Comparison of ENCODE assay signal across 8 mouse cellular contexts in genomic region chr13:21240788-21241187, GRCm38 (mm10). TPM values are rescaled to one million over a fixed set of nuclear protein-coding genes. Genes with fewer than 3 reads are reported as not detected.
A peak's percentile ranks its signal among the peaks of the same experiment; 100 is the strongest.
DNase-seq lines count a peak whose midpoint lies in the region; ATAC-seq and TF ChIP-seq lines count a peak whose summit lies in the region.

No protein-coding gene starts in this region.

- DNase-seq in cerebellum, postnatal 10 days, result peak; percentile 33 to 45
- no peak for DNase-seq in cerebellum, adult 11 months
- peak; percentile 92 for DNase-seq in midbrain, embryonic 11.5 days (ENCODE audit: low spot score, missing footprints)
- peak; percentile 69 for DNase-seq in embryonic facial prominence, embryonic 11.5 days (ENCODE audit: low spot score)
- DNase-seq in mesoderm, embryonic 11.5 days (ENCODE audit: low read depth, low spot score), result peak; percentile 76
- no peak for DNase-seq in ovary, adult 18-20 months (ENCODE audit: low spot score)
- no peak for DNase-seq in lung, adult 2 months

- TF ChIP-seq CTCF in lung, adult 2 months (IDR thresholded peaks at IDR 0.05; ENCODE audit: insufficient read depth, low read length), result no peak

- H3K9ac ChIP-seq in midbrain, embryonic 11.5 days (ENCODE audit: low read length), result no peak overlapping the region
- no peak overlapping the region for H3K9ac ChIP-seq in midbrain, embryonic 13.5 days (replicated peaks)
- H3K9ac ChIP-seq in embryonic facial prominence, embryonic 11.5 days (replicated peaks; ENCODE audit: low read length), result no peak overlapping the region

- H3K4me3 ChIP-seq in midbrain, embryonic 11.5 days (ENCODE audit: low read depth, low read length), result no peak overlapping the region
- no peak overlapping the region for H3K4me3 ChIP-seq in midbrain, embryonic 13.5 days (replicated peaks)
- no peak overlapping the region for H3K4me3 ChIP-seq in embryonic facial prominence, embryonic 11.5 days (ENCODE audit: low read depth, low read length)
- H3K4me3 ChIP-seq in lung, adult 2 months (replicated peaks; ENCODE audit: extremely low read depth, low read depth, low read length), result no peak overlapping the region

- H3K36me3 ChIP-seq in midbrain, embryonic 11.5 days (ENCODE audit: control insufficient read depth, insufficient read depth, low read length), result no peaks in the 10 kb centered on the region
- no peaks in the 10 kb centered on the region for H3K36me3 ChIP-seq in midbrain, embryonic 13.5 days
- H3K36me3 ChIP-seq in embryonic facial prominence, embryonic 11.5 days (replicated peaks; ENCODE audit: control insufficient read depth, insufficient read depth, low read depth, low read length), result no peaks in the 10 kb centered on the region

- 9% methylated on average over 7 of the region's 7 CpGs for WGBS in midbrain, embryonic 11.5 days
- WGBS in midbrain, embryonic 13.5 days, result 8% methylated on average over 7 of the region's 7 CpGs
- WGBS in embryonic facial prominence, embryonic 11.5 days, result 7% methylated on average over 7 of the region's 7 CpGs
- WGBS in lung, adult 2 months, result 27% methylated on average over 7 of the region's 7 CpGs

- H3K4me2 ChIP-seq in midbrain, embryonic 11.5 days, result no peak overlapping the region
- no peak overlapping the region for H3K4me2 ChIP-seq in midbrain, embryonic 13.5 days (replicated peaks)
- no peak overlapping the region for H3K4me2 ChIP-seq in embryonic facial prominence, embryonic 11.5 days (ENCODE audit: low read depth, low read length)

- no peak overlapping the region for H3K27ac ChIP-seq in midbrain, embryonic 11.5 days (ENCODE audit: low read depth, low read length)
- no peak overlapping the region for H3K27ac ChIP-seq in midbrain, embryonic 13.5 days
- H3K27ac ChIP-seq in embryonic facial prominence, embryonic 11.5 days (replicated peaks; ENCODE audit: low read depth, low read length), result no peak overlapping the region

- ATAC-seq in midbrain, embryonic 11.5 days (ENCODE audit: low FRiP score), result no peak
- no peak for ATAC-seq in midbrain, embryonic 13.5 days
- no peak; the same call in 1 of the 2 replicates for ATAC-seq in embryonic facial prominence, embryonic 11.5 days (replicated peaks; ENCODE audit: insufficient number of reproducible peaks, low FRiP score, low TSS enrichment, low read depth)

- peaks cover 4% of the 10 kb centered on the region for H3K27me3 ChIP-seq in midbrain, embryonic 11.5 days (ENCODE audit: control insufficient read depth, insufficient read depth, low read length)
- peaks cover 23% of the 10 kb centered on the region for H3K27me3 ChIP-seq in midbrain, embryonic 13.5 days
- no peaks in the 10 kb centered on the region; the same call in 1 of the 2 replicates for H3K27me3 ChIP-seq in embryonic facial prominence, embryonic 11.5 days (ENCODE audit: control insufficient read depth, insufficient read depth, low read length)

- H3K9me3 ChIP-seq in midbrain, embryonic 11.5 days (ENCODE audit: control insufficient read depth, low read length), result no peaks in the 10 kb centered on the region
- H3K9me3 ChIP-seq in midbrain, embryonic 13.5 days, result no peaks in the 10 kb centered on the region
- H3K9me3 ChIP-seq in embryonic facial prominence, embryonic 11.5 days (replicated peaks; ENCODE audit: control insufficient read depth, low read length), result no peaks in the 10 kb centered on the region

- no peak for TF ChIP-seq POLR2A in lung, adult 2 months (IDR thresholded peaks at IDR 0.05; ENCODE audit: borderline replicate concordance, extremely low read depth, low read depth, low read length)

- 0 out of 2 replicates have a peak, but pooled peaks cover 2% of the 10 kb centered on the region for H3K4me1 ChIP-seq in midbrain, embryonic 11.5 days (ENCODE audit: control insufficient read depth, insufficient read depth, low read length)
- no peaks in the 10 kb centered on the region for H3K4me1 ChIP-seq in midbrain, embryonic 13.5 days (replicated peaks)
- no peaks in the 10 kb centered on the region; the same call in 1 of the 2 replicates for H3K4me1 ChIP-seq in embryonic facial prominence, embryonic 11.5 days (ENCODE audit: control insufficient read depth, insufficient read depth, low read length)
- no peaks in the 10 kb centered on the region for H3K4me1 ChIP-seq in lung, adult 2 months (ENCODE audit: control insufficient read depth, insufficient read depth, low read length)

RNA-seq across cellular contexts. Expression of gene Gpx5, which starts 51.7 kb away (rescaled TPM):
- not detected in 2 replicates for polyA plus RNA-seq in midbrain, embryonic 11.5 days (2014; fragmentation: Nextera tagmentation; extraction: Ambion mirVana)
- not detected in 2 replicates for polyA plus RNA-seq in midbrain, embryonic 13.5 days (2015; fragmentation: Nextera tagmentation; extraction: Ambion mirVana)
- not detected in 2 replicates for polyA plus RNA-seq in embryonic facial prominence, embryonic 11.5 days (2014; fragmentation: Nextera tagmentation; extraction: Ambion mirVana)
- polyA plus RNA-seq in lung, adult 2 months (2012; rRNA removed), result not detected in 2 replicates

Comparison
In these comparisons a context has a peak if more than half of its experiments do, and no peak if none do; other contexts are left out.
1. DNase-seq: peak in cerebellum, postnatal 10 days (2 of 2), midbrain, embryonic 11.5 days (single experiment), embryonic facial prominence, embryonic 11.5 days (single experiment) and mesoderm, embryonic 11.5 days (single experiment); none in cerebellum, adult 11 months (single experiment), ovary, adult 18-20 months (single experiment) and lung, adult 2 months (single experiment).